Mouse (Mus musculus): ENCODE results near the gene 1110017D15Rik.
"Not testable (repeated sequence)": the region's sequence is repeated elsewhere in the genome, so short reads cannot be mapped to it uniquely, and the experiment has no call there.

1110017D15Rik gene

DNA sequence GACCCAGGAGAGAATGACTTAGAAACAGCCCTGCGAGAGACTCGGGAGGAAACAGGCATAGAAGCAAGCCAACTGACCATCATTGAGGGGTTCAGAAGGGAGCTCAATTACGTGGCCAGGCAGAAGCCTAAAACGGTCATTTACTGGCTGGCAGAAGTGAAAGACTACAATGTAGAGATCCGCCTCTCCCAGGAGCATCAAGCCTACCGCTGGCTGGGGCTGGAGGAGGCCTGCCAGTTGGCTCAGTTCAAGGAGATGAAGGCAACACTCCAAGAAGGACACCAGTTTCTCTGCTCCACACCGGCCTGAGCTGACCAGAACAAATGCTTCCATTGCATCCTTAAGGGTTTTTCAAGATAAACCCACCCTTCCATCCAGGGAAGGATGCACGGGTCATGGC is 36.9 kb downstream of the 1110017D15Rik start:
- no peak for DNase-seq (ENCODE audit: low read depth, low spot score)

DNA sequence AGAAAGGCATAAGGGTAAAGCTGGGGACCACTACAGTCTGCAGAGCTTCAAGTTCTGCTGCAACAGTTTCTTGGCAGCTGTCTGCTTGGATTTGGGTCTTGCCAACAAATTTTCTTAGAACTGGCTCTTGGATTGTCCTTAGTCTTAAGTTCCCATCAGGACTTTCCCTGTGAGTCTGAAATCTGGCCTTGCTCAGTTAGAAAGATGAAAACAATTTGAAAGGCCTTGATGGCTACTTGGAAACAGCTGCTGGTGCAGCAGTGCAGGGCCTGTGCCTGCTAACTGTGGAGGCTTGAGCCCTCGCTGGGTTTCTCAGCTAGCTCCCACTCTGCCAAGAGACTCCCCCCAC is 37.7 kb downstream of the 1110017D15Rik start:
- no peak for DNase-seq (ENCODE audit: low read depth, low spot score)

- DNase-seq (ENCODE audit: low read depth, low spot score), result no peak
Observed at GRCm38 (mm10) chr4:41478751-41479455, 38.2 kb downstream of the 1110017D15Rik start.

DNA sequence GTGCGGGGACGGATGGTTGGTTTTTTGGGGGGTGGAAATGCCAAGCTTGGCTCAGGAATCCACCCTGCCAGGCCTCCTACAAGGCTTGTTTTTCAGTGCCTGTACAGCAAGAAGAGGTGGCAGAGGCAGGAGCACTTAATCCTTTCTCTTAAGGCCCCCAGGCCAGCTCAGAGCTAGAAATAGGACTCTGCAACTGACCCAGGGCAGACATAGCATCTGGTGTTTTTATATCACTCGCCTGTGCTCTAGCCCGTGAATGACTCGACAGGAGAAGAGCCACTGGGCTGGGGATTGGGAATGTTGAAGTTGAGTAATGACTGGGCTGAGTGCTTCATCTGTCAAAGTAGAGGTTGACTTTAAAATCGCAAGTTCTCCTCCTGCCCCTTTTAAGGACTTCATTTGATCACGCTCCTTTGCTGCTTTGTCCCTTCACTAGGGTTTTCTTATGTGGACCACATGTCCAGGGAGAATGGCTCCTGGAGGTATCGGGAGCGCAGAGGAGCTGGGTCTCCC is 39.4 kb downstream of the 1110017D15Rik start:
- no peak for DNase-seq (ENCODE audit: low read depth, low spot score)

DNA sequence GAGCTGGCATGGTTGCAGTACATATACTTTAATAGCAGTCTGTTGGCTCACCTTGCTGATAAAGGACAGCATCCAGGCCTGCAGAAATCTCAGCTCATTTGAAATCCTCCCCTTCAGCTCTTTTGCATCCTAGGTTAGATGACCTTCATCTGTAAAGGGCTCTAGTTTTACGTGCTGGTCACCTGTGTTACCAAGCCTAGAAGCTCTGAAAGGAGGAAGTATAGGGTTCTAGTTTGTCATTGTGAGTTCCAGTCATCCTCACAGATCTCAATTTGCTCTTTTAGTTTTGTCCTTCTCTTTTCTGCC is 45.8 kb downstream of the 1110017D15Rik start:
- DNase-seq (ENCODE audit: low read depth, low spot score), result no peak

- peak; percentile 88 for DNase-seq (ENCODE audit: low read depth, low spot score)
Observed at GRCm38 (mm10) chr4:41470684-41471383, 46.3 kb downstream of the 1110017D15Rik start.

- DNase-seq (ENCODE audit: low read depth, low spot score), result no peak
Observed at GRCm38 (mm10) chr4:41470051-41470683, 47.0 kb downstream of the 1110017D15Rik start.

DNA sequence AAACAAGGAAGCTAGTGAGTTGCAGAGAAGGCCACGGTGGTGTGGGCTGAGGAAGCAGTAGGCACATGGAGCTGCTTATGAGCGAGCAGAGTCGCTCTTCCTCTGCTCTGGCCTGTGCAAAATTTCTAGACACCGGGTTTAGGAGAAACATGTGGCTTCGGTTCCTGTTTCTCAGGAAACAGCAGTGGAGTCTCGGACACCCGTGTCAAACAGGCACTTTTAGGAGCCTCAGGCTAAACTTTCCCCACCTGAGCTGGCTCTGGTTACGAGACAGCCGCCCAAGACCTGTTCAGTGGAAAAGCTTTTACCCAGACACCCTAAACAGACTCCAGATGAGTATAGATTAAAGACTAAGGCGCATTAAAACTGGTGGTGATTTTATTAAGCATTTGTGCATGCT is 47.9 kb downstream of the 1110017D15Rik start:
- DNase-seq (ENCODE audit: low read depth, low spot score), result no peak

- peak; percentile 79 for DNase-seq (ENCODE audit: low read depth, low spot score)
Observed at GRCm38 (mm10) chr4:41468396-41469080, 48.6 kb downstream of the 1110017D15Rik start.

DNA sequence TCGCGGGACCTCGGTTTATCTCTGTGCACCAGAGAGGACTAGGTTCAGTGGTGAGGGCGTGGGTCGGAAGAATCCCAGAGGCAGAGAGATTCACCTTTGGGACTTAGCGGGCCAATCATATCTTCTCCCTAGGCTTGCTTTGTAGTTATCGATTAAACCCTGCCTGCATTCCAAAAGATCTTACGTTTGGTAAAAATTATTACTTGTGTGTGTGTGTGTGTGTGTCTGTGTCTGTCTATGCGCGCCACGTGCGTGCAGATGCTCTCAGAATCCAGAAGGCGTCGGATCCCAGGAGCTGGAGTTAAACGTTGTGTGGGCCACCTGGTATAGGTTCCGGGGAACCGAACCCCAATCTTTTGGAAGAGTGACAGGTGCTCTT is 51.9 kb downstream of the 1110017D15Rik start:
- peak; percentile 34 for DNase-seq (ENCODE audit: low read depth, low spot score)

DNA sequence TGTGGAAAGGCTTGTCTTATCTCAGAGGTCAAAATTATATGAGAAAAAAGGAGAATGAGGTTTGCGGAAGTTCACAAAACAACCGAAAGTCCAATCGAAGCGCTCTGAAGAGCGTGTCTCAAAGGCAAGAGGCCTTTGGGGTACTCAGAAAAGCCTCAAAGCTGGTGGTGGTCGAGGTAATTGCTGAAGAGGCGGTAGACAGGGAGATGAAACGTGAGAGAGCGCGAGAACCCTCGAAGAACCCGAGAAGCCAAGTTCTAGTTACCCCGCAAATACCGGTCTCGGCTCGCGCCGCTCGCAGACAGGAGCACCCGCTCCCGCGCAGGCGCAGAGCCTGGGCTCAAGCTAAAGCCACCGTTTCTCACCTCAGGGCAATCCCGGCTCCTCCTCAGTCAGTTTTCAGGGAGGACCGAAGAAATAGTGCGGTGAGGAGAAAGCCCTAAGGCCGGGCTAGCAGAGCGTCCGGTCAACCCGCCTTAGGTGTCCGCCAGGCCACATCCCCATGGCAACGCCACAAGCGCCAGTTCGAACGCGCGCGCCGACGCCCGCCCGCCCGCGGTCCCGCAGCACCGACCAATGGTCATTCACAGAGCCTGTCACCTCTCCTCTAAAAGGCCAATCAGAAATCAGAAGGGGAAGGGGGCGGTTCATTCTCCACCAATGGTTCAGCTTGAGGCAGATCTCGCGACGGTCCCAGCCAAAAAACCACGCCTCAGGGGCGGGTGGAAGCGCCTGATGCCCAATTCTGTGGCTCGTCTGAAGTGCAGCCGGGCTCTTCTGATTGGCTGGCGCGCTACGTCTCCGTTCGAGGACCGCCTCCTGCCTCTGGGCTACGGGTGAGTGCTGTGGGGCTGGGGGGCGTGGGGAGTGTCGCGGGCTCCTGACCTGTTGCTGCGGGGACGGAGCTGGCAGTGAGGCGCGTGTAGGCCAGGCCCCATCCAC is 52.5 kb downstream of the 1110017D15Rik start, which contains the start of the genes Kif24 and Nudt2:
Kif24 (minus strand) TSS at position 543 of the 942 bp plus-strand sequence.
Nudt2 (plus strand) TSS at position 807 of the 942 bp plus-strand sequence.
- peak; percentile 100 for DNase-seq (ENCODE audit: low read depth, low spot score)

GRCm38 (mm10) chr4:41463051-41463738 is 53.9 kb downstream of the 1110017D15Rik start:
- not testable (repeated sequence) for DNase-seq (ENCODE audit: low read depth, low spot score)

- DNase-seq (ENCODE audit: low read depth, low spot score), result no peak
Observed at GRCm38 (mm10) chr4:41460690-41461089, 56.4 kb downstream of the 1110017D15Rik start.
